25 mouse cellular contexts compared by ENCODE assay signal in the genomic region with DNA sequence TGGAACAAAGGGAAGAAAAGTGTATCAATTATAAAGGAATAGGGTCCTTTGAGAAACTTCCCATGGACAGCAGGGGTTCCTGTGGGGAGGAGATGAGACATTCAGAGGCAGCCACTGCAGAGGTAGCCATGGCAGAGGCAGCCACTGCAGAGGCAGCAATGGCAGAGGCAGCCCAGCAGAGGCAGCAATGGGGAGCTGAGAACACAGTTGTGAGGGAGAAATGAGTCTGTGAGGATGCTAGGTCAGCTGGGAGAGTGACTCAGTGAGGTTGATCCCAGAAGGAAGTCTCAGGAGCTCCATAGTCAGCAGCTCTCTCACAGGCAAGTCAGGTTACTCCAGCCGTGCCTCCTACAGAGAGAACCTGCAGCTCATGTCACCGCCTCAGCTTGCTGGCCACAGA.
A peak's percentile ranks its signal among the peaks of the same experiment; 100 is the strongest.
DNase-seq lines count a peak whose midpoint lies in the region; ATAC-seq and TF ChIP-seq lines count a peak whose summit lies in the region.
"Had no signal": no experiment of that assay in that cellular context is flagged by ENCODE, and none has a peak within 500 bp of the region (broad histone marks: within the 10 kb centered on the region; RNA-seq: fewer than 3 reads in every experiment).

No protein-coding gene starts in this region.

- H3K4me3 ChIP-seq in layer of hippocampus, adult 2 months, result no peak overlapping the region
- H3K4me3 ChIP-seq: erythroblast, embryonic 14.5 days; limb, embryonic 13.5 days; lung, embryonic 15.5 days; midbrain, embryonic 10.5 days had no signal

- TF ChIP-seq CTCF in layer of hippocampus, adult 2 months (conservative IDR thresholded peaks at IDR 0.05), result peak; percentile 55

- no peak overlapping the region for H3K27ac ChIP-seq in layer of hippocampus, adult 2 months
- H3K27ac ChIP-seq: hindbrain, embryonic 14.5 days; limb, embryonic 13.5 days; lung, embryonic 15.5 days; midbrain, embryonic 10.5 days had no signal

- DNase-seq in frontal cortex, postnatal 10 days (ENCODE audit: low spot score in 2 of 2), result no peak
- no peak for DNase-seq in layer of hippocampus, adult 2 months (ENCODE audit: low spot score in 2 of 2)
- no peak for DNase-seq in layer of hippocampus, postnatal 25 days (ENCODE audit: extremely low spot score in 1 of 2, low spot score in 1 of 2)
- DNase-seq in right cerebral cortex, adult 18-20 months, result peak; percentile 15
- no peak for DNase-seq in right cerebral cortex, postnatal 14 days
- DNase-seq: adrenal gland, postnatal 25 days; cerebellum, adult 2 months; cerebellum, postnatal 14 days; gastrocnemius, postnatal 14 days; heart, adult 11 months; heart, postnatal 4 days; kidney, adult 2 months; layer of hippocampus, adult 9-11 months; thymus, adult 2 months; thymus, postnatal 36 days had no signal

- ATAC-seq in frontal cortex, adult (ENCODE audit: low TSS enrichment), result peak; percentile 67; the same call in 1 of the 2 replicates
- no peak for ATAC-seq in activated CD4-positive, CD25-positive, alpha-beta regulatory T cell, adult 4 months
- ATAC-seq: CD4-positive, CD25-positive, alpha-beta regulatory T cell, adult 4 months; forebrain, embryonic 16.5 days; inflammation-experienced regulatory T-cells, adult 6 months had no signal
